Mouse (Mus musculus) cerebellum, postnatal 36 days (tissue): ENCODE measurements around the gene Arih2.
"Not testable (repeated sequence)": the region's sequence is repeated elsewhere in the genome, so short reads cannot be mapped to it uniquely, and the experiment has no call there.

Experiments used
- DNase-seq, 2 experiments: peaks; one replicate each; pipeline ENCODE4 v3.0.0; 2021 to 2022; ENCODE audit warnings: mixed read lengths in 2 of 2

The Arih2 gene

DNA sequence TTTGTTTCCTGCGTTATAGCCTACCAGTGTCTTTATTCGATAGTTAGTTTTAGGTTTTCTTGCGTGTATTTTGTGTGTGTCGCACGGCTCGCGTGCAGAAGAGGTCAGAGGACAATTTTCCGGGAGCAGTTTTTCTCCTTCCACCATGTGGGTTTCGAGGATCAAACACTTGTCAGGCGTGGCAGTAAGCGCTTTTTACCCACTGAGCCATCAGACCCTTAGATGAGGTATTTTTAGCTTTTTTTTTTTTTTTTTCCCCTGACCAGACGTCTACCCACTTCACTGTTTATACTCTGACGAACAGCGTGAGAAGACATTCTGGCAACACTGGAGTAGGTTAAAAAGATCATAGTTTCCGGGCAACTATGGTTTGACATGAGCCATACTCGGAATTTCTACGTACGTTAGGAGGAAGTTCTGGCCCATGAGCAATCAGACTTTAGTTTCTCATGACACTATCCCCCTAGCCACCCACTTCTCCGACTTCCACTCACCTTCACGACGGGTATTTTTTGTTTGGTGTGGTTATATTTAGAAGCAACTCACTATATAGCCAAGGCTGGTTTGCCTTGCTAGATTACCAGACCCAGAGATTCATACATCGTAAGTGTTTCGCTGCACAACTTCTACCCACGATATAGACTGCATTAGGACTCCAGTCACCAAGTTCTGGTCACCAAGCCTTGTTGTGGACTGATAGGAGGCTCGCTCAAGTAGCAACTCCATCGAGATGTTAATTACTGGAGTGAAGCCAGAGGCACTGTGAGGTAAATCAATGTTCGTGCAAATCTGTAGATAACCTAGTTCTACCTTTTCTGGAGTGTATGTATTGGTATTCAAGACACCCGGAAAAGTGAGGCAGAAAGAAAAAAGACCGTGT, 615 bp upstream of the Arih2 start:
- peak in 1 of 2 experiments; percentile 11 for DNase-seq

DNA sequence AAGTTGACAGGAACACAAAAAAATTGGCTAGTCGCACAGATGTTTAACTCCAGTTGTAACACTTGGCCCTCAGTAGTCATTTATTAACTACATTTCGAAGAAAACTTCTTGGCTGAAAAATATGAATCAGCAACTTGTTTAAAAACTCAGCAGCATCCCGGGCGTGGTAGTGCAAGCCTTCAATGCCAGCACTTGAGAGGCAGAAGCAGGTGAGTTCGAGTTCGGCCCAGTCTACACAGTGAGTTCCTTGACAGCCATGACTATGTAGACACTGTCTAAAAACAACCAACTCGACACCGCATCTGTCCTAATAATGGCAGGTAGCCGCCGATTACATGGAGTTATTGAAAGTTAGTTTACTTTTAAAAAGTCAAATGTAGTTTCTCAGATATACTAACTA, 1.0 kb downstream of the Arih2 start:
- peak in 1 of 2 experiments; percentile 10 for DNase-seq

DNA sequence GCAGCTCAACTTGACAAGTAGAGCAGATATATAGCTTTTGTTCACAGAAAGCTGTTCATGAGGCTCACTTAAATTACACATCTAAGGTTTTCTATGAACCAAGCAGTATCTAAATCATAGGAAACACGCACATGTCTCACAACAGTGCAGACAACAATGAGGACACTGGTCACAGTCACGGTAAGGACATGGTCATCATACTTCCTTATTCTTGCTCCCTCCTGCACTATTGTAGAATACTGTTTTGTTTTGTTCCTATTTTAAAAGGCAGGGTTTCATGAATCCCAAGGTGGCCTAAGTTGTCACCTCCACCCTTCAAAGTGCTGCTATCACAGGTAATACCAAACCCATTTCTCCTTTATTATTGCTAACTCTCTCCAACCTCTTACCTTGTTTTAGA, 9.4 kb downstream of the Arih2 start:
- no peak for DNase-seq

DNA sequence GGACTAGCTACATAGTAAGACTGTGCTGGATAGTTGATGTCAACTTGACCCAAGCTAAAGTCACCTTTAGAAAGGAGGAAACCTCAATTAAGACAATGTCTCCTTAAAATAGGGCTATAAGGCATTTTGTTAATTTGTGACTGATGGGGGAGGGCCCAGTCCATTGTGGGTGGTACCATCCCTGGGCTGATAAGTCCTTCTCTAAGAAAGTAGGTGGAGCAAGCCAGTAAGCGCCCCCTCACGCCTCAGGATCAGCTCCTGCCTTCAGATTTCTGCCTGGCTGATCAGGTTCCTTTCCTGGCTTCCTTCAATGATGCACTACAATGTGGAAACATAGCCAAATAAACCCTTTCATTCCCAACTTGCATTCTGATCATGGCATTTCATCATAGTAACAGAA, 13.8 kb downstream of the Arih2 start:
- DNase-seq: no peak

DNA sequence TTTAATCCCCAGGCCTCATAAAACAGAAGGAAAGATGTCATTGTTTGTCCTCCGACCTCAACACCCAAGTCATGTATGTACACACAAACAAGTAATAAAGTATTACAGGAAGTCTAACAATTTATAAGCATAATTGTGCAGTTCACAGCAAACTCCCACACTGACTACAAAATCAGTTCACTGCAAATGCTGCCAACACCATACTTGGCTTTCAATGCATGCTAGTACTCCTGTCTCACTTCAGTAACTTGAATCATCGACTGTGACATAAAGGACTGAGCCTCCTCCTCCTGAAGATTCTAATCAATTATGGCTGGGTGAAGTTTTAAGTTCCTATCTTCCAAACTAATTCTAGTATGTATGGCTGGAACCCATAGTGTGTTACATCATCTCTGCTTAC, 15.3 kb downstream of the Arih2 start:
- no peak for DNase-seq

DNA sequence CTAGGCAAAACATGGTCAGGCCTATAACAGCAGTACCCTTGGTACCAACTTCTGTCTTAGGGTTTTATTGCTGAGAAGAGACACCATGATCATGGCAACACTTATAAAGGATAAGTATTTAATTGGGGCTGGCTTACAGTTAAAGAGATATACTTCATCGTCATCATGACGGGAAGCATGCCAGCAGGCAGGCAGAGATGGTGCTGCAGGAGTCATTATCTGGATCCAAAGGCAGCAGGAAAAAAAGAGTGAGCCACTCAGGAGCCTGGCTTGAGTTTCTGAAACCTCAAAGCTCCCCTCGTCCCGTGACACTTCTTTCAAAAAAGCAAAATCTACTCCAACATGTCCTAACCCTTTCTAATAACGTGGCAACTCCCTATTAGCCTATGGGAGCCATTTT, 16.8 kb downstream of the Arih2 start:
- DNase-seq: no peak

DNA sequence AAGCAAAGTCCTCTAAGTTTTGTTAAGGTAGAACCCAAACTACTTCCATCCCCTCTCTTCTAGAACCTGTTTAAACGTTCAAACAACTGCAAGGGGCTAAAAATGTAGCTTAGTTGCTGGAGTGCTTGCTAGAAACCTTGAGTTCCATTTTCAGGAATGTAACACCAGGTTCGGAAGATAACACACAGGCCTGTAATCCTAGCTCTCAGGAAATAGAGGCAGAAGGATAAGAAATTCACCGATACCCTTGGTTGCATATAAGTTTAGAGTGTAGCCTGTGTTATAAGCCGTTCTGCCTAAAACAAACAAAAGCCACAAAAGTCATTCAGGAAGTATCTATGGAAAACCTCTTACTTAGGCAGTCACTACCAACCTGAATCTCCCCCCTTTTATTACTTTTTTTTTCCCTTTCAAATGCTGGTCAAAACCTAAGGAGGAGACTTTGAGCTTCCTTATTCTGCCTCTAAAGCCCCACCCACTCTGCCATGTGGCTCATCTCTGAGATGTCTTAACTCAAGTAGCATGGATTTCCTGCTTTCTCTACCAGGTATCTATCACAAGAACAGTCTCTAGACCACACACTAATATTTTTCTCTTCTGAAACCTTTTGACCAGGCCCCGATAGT, 17.4 kb downstream of the Arih2 start:
- DNase-seq: no peak

DNA sequence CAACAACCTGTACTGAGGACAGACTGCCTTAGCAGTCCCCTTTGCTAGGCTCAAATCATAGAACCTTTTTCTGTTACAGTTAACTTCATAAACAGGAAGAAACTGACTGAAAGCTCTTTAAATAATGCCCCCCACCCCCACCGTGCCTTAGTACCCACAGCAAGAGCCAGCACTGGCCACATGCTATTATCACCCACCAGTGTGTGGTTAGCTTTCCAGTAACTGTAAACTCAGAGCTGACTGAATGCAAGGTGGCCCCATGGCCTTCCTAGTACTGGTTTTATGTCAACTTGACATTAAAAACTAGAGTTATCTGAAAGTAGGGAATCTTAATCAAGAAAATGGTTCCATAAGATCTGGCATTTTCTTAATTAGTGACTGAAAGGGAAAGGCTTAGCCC, 18.5 kb downstream of the Arih2 start:
- DNase-seq: no peak

DNA sequence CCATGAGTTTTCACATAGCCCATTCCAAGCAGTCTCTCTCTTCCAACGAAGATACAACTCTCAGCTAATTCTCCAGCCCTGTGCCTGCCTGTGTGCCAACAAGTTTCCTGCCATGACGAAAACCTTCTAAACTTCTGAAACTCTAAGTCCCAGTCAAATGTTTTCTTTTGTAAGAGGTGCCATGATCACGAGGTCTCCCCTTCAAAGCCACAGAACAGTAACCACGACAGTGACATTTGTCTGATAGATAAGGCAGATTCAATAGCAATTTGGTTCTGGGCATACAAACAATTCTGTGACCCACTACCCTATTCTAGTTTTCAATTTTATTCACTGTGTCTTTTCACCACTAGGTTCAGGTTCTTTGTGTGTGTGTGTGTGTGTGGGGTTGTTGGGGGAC, 21.0 kb downstream of the Arih2 start:
- DNase-seq: no peak

DNA sequence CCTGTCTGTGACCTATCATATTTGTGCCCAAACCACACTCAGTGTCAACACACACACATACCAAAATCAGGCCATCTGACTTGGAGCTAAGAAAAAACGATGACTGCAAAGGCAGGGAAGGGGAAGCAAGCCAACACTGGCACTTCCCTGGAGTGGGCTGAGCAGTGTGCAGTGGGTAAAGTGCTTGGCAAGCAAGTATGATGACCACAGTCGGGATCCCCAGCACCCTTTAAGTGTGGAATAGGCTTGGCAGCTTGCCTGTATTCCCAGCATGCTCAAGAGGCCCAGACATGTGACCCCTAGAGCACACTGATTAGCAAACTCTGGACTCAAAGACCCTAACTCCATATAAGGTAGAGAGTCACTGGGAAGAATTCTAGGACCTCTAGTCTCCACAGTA, 22.7 kb downstream of the Arih2 start:
- peak in 1 of 2 experiments; percentile 14 for DNase-seq

DNA sequence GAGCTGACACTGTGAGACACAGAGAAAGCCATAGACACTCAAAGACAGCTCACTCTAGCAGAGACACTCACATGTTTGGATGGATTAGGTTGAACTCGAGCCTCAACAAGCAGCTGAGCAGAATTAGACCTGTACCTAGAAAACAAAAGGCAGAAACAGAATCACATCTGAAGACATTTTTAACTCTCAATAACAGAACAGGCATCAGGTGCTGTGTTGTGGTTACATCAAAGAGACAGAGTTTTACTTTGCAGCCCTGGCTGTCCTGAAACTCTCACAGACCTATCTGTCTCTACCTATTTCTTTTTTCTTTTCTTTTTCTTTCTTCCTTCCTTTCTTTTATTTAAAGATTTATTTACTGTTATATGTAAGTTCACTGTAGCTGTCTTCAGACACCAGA, 31.9 kb downstream of the Arih2 start:
- no peak for DNase-seq

DNA sequence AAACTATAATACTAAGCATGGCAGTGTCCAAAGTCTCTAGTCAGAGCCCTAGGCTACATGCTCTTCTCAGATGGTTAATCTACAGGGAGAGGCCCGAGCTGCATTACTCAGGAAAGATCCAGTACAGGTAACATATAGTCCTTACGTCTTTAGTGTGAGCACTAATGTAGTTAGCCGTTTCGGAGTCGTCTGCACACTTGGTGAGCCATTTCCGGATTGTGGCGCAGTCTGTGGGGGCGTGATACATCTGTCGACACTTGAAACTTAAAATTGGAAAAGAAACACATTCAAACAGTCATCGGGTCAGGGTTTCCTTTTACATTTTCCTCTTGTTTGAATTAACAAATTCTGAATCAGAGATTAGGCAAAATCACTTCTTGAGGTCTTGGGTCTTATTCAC, 37.7 kb downstream of the Arih2 start:
- no peak for DNase-seq

DNA sequence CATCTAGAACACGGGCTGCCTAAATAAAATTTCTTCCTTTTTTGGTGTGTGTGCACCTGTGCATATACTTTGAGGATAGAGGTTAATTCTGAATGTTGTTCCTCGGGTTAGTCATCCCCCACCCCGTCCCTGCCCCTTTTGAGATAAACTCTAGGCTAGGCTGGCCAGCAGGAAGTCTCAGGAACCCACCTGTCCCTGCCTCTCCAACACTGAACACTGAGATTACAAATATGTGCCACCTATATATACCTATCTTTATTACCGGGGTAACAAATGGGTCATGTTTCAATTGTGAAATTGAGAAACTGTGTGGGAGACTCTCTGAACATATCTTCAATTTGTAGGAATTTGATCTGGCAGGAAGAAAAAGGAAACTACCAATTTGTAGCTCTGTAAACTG, 40.3 kb downstream of the Arih2 start:
- no peak for DNase-seq

DNA sequence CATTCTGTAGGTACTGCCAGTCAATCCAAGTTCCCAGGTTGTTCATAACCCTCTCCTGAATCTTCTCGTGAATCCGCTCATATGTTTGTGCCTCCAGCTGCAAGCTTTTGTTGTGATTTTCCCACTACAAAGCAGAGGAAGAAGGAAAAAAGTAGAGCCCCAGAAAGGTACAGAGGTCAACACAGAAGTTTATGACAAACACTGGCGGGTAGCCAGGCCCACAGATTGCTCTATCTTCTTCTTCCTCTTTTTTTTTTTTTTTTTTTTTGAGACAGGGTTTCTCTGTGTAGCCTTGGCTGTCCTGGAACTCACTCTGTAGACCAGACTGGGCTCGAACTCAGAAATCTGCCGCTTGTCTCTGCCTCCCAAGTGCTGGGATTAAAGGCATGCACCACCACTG, 41.3 kb downstream of the Arih2 start:
- not testable (repeated sequence) for DNase-seq

DNA sequence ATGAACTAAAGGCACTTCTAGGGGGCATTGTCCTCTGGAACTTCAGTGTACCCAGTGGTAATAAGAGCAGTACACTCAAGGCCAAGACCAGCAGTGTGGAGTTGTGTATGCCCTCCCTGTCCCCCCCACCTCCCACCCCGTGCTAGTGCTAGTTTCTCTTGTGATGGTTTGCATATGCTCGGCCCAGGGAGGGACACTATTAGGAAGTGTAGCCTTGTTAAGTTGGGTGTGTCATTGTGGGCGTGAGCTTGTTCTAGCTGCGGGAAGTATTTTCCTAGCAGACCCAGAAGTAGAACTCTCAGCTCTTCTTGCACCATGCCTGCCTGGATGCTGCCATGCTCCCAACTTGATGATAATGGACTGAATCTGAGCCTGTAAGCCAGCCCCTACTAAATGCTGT, 47.2 kb downstream of the Arih2 start:
- DNase-seq: no peak

DNA sequence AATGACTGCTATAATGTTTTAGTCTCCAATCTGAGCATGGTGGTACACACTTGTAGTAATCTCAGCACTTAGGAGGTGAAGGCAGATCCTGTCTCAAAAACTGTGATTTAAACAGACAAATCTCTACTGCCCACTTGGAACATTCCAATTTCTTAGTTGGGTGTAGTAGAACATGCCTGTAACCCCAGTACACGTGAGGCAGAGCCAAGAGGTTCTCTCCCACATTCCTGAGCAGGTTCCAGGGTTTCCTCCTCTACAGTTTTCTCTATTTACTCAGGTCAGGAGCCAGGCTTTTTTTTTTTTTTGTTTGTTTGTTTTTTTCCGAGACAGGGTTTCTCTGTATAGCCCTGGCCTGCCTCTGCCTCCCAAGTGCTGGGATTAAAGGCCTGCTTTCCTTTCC, 49.2 kb downstream of the Arih2 start:
- no peak for DNase-seq

DNA sequence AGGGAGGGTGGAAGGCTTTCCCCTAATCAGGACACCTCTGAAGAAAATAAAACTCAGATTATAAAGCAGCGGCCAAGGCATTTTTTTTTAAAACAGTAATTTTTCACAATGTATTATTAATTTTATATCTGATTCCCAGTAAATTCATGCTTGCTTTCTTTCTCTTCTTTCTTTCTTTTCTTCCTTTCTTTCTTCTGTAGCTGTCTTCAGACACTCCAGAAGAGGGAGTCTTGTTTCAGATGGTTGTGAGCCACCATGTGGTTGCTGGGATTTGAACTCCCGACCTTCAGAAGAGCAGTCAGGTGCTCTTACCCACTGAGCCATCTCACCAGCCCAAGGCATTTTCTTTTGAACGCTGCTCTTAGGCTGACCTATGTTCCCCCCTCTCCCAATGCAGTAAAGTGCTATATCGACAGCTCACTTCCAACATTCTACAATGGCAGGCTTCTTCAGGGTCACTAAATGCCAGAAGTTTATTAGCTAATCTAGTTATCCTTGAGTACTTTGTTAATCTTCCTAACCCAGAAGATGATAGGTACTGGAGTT, 50.1 kb downstream of the Arih2 start:
- DNase-seq: no peak

DNA sequence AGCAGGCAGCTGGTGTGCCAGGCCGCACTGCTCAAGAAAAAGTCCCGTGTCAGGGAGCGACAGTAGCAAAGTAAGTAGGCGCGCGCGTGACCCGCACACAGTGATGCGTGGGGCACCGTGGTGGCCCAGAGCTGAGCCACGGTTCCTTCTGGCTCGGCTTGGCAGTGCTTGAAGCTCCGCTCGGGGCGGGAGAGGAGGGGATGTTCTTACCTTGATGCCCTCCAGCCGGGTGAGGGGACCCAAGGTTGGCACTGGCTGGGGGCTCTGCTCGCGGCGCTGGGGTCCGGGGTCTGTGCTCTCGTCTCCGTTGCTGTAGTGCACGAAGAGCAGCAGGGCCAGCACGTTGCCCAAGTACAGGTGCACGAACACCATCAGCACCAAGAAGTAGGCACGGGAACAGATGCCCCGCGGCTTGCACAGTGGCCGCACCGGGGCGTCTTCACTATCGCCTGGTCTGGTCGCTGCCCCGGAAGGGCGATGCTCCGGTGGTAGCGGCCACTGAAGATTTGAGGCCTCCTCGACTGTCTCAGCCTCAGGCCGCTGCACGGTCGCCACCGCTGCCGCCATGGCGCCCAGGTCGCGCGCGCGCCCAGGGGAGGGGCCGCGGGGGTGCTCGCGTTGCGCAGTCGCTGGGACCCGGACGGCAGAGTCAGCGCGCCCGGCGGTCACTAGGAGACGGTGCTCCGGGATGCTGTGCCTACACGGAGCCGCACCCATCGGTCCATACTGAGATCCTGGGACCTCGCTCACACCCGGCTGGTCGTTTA, 52.0 kb downstream of the Arih2 start, which contains the start of gene P4htm:
P4htm (minus strand) TSS at position 670 of the 767 bp plus-strand sequence.
- DNase-seq: peak; percentile 80 to 82

DNA sequence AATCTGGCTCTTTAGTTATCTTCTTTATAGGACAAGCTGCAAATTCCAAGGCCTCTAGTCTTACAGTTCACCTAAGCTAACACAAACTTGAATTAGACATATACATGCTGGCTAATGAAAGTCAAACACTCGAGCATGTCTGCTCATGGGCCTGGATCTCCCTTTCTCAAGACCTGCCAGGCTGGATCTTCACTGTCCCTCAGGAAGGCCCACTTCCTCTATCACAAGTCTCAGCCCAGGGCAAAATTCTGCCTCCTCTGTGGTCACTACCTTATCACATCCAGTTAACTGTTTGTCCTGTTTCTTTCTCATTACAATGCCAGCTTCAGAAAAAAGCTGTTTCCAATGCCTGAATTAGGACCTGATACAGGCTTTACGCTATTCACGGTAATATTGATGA, 54.8 kb downstream of the Arih2 start:
- DNase-seq: no peak

DNA sequence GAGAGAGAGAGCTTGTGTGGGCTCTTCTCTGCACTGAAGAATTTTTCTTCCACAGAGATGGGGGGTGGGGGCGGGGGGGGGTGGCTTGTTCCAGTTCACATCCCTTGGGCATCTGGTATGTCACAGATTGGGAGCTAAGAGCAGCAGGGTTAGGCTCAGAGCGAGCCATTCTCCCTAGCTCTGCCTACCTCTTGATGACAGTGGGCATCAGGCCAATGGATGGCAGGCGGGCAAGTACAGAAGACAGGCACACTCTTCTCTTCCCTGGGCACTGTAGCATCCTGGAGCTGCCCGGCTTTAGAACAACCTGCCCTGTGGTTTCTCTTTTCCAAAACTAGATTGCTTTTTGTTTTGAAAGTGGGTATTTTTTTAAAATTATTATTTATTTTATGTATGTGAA, 57.7 kb downstream of the Arih2 start:
- peak; percentile 47 to 51 for DNase-seq

DNA sequence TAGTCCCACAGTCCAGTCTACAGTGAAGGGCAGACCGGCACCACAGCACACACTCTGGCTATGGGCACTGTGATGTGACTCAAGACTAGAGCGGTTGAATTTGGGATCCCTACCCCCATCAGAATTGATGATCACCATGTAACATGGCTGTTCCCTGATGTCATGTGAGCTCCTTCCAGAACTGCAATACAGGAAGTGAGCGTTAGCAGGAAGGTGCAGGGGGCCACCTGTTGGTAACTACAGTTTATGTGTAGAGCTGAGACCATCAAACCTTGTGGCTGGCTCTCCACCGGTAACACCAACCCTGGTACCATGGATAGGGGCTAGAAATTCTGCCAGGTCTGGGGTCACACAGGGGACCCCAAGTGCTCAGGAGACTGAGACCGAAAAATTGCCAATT, 60.0 kb downstream of the Arih2 start:
- no peak for DNase-seq

DNA sequence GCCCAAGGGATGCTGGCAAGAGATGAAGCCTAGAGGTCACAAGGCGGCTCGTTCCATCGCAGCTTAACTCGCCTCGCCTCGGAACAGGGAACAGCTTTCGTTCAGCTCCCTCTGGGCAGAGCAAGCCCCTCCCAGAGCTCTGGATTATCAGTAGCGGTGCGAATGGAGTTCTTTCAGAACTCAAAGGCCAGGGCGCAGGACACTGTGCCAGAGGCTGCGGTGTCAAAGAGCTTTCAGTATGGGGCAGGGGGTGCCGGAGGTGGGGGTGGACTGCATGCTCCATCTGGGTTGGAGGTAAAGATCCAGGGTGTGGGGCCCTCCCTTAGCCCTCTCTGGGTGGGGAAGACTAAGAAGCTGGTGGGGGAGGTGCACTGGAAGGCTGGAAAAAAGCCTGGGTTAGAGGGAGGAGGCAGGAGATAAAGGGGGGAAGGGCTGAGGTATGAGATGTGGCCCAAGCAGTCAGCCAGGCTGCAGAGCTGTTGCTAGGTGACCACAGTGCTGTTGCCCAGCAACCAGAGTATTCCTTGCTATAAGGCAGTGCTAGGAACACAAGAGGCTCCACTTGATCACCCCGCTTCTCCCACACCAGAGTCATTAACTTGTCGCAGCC, 61.5 kb downstream of the Arih2 start:
- DNase-seq: peak; percentile 45 to 57

DNA sequence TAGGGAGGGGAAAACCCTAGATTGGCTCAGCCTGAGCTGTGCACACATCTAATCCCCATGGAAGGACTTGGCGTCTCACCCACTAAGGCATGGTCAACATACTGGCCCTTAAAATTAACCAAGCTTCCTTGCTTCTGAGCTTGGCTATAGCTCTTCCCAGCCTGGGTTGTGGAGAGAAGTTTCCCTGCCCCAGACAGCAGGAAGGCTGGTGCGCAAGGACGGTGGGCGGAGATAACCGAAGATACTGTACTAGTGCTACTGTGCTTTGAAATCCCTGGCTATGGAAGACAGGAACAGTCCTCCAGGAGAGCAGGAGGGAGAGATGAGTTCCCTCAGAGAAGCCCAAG, 69.9 kb downstream of the Arih2 start:
- DNase-seq: no peak
